Mouse (Mus musculus) intestine, embryonic 15.5 days (tissue): ENCODE measurements around the gene Ica1. TPM values are rescaled to one million over a fixed set of nuclear protein-coding genes. Genes with fewer than 3 reads are reported as not detected.

Source experiments
- ATAC-seq: fragments of 200-750 bp; cut with Nextera tagmentation; 2 replicates; pipeline ENCODE4 v1.8.0; 2017; ENCODE audit warnings: moderate TSS enrichment, moderate library complexity
- H3K27ac ChIP-seq: fragments of 300-500 bp; sonication (generic); 2 replicates; pipeline ENCODE4 v1.5.1; 2015; ENCODE audit warnings: mild to moderate bottlenecking, inconsistent platforms
- H3K27me3 ChIP-seq: fragments of 300-500 bp; sonication (generic); replicated peaks from 2 replicates; pipeline ENCODE4 v1.6.1; 2015; ENCODE audit warnings: inconsistent platforms
- H3K36me3 ChIP-seq: fragments of 300-500 bp; sonication (generic); 2 replicates; pipeline ENCODE4 v1.6.1; 2015; ENCODE audit warnings: inconsistent platforms
- H3K4me1 ChIP-seq: fragments of 300-500 bp; sonication (generic); replicated peaks from 2 replicates; pipeline ENCODE4 v1.6.1; 2015; ENCODE audit warnings: inconsistent platforms
- H3K4me2 ChIP-seq: fragments of 300-500 bp; sonication (generic); replicated peaks from 2 replicates; pipeline ENCODE4 v1.6.1; 2015; ENCODE audit warnings: mild to moderate bottlenecking, inconsistent platforms
- H3K4me3 ChIP-seq: fragments of 300-500 bp; sonication (generic); replicated peaks from 2 replicates; pipeline ENCODE4 v1.5.1; 2015; ENCODE audit warnings: inconsistent platforms
- H3K9ac ChIP-seq: fragments of 300-500 bp; sonication (generic); 2 replicates; pipeline ENCODE4 v1.6.1; 2015; ENCODE audit warnings: inconsistent platforms
- H3K9me3 ChIP-seq: fragments of 300-500 bp; sonication (generic); 2 replicates; pipeline ENCODE4 v1.6.1; 2016; ENCODE audit warnings: inconsistent platforms
- WGBS: fragments of 180-500 bp; shearing (Covaris S2); methylation state at CpG from one replicate; pipeline ENCODE4 v1.1.7; 2015; 5-methylcytosine and 5-hydroxymethylcytosine counted together
- polyA plus RNA-seq: library from polyadenylated mRNA; unstranded; fragments of >200 nt; fragmentation: Nextera tagmentation; extraction: Ambion mirVana; gene quantifications from 2 replicates; pipeline ENCODE4 v1.2.1, GENCODE M21; 2015

Gene Ica1
- polyA plus RNA-seq, 1 experiment from 2014 or later = 19.5 TPM

DNA sequence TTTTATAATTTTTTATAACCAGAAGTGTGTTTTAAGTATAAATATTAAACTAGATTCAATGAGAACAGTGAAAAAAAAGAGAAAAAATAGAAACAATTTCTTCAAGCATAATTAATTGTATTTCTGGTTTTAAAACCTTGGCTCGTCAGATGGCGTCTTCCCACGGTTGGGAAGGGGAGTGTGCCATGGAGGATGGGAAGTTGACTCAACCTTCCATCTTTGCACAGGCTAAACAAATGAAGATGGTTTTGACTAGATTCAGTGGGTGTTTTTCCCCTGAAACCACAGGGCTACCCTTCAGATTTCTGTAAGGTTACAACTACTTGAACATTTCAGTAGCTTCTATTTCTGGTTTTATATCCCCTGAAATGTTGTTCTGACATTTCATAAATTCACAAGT, 12.5 kb downstream of the Ica1 start:
- H3K27me3 ChIP-seq = no peaks in the 10 kb centered on the region
- no peaks in the 10 kb centered on the region for H3K9me3 ChIP-seq
- no peak overlapping the region for H3K4me3 ChIP-seq
- no peaks in the 10 kb centered on the region for H3K36me3 ChIP-seq
- 91% methylated on average over 3 of the region's 3 CpGs for WGBS
- no peak for ATAC-seq
- no peak overlapping the region for H3K4me2 ChIP-seq
- no peaks in the 10 kb centered on the region for H3K4me1 ChIP-seq
- no peak overlapping the region for H3K27ac ChIP-seq
- H3K9ac ChIP-seq = no peak overlapping the region

DNA sequence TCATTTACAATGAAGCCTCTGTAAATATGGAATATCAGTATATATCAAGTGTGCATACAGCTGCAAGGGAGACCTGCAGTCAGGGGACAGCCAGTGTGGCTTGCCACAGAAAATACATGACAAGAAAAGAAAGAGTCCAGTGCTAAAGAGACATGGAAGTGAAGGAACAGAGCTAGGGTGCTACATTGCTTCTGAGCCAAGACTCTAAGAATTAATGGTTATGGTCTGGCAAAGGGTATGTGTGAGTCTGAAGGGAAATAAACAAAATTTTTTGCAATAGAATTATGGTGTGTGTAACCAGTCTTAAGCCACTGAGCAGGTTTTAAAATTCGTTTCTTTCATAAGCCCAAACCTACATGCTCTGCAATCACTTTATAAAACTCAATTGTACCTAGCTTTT, 13.2 kb downstream of the Ica1 start:
- no peaks in the 10 kb centered on the region for H3K27me3 ChIP-seq
- H3K9ac ChIP-seq = no peak overlapping the region
- no peak for ATAC-seq
- no peak overlapping the region for H3K4me2 ChIP-seq
- H3K9me3 ChIP-seq = no peaks in the 10 kb centered on the region
- no peaks in the 10 kb centered on the region for H3K4me1 ChIP-seq
- no peaks in the 10 kb centered on the region for H3K36me3 ChIP-seq
- no peak overlapping the region for H3K4me3 ChIP-seq
- WGBS = 72% methylated on average over 1 of the region's 1 CpGs
- H3K27ac ChIP-seq = no peak overlapping the region

DNA sequence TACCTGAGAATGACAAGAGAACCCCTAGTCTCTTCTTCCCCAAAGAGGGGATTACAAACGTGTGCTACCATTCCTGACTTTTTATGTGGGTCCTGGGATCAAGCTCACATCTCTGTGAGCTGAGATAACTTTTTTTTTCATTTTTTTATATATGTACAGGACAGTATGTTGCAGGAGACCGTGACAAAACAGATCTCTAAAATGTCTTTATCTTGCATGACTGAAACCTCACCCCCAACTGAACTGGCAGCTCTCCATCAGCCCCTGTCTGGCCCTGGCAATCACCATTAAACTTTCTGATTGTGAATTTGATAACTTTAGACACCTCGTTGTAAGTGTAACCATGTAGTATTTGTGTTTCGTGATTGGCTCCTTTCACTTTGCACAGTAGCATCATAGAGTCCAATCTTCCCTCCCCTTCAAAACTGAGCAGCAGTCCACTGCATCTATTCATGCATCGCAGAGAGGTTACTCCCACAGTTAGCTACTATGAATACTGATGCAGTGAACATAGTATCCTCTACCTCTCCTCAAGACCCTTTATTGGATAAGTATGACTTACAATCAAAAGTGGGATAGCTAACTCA, 17.5 kb downstream of the Ica1 start:
- no peaks in the 10 kb centered on the region for H3K27me3 ChIP-seq
- no peak overlapping the region for H3K27ac ChIP-seq
- no peaks in the 10 kb centered on the region for H3K9me3 ChIP-seq
- no peak overlapping the region for H3K4me3 ChIP-seq
- no peak overlapping the region for H3K4me2 ChIP-seq
- no peak for ATAC-seq
- no peaks in the 10 kb centered on the region for H3K4me1 ChIP-seq
- H3K36me3 ChIP-seq = no peaks in the 10 kb centered on the region
- WGBS = 73% methylated on average over 5 of the region's 5 CpGs
- no peak overlapping the region for H3K9ac ChIP-seq

DNA sequence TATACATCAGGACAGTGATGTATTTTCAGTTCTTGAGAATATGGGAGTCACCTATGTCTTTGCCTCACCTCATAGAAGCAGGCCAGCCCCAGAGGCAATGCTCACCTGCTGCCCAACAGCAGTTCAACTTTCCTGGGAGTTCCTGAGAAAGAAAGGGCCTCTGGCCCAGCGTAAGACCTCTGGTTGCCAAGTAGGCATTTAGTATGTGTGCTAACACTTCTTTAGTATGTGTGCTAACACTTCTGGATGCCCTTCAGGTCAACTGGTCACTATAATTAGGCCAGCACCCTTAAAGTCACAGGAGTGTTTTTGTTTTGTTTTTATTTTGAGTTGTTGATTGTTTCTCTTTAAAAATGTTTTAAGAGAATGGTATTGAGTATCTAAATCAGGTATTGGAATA, 18.4 kb downstream of the Ica1 start:
- Histone ChIP-seq H3K27me3 (no peaks in the 10 kb centered on the region), H3K36me3 (no peaks in the 10 kb centered on the region), H3K9me3 (no peaks in the 10 kb centered on the region), H3K4me3 (no peak overlapping the region), H3K27ac (no peak overlapping the region), H3K4me1 (no peaks in the 10 kb centered on the region), H3K9ac (no peak overlapping the region), H3K4me2 (no peak overlapping the region)
- ATAC-seq = no peak
- 83% methylated on average over 1 of the region's 1 CpGs for WGBS

DNA sequence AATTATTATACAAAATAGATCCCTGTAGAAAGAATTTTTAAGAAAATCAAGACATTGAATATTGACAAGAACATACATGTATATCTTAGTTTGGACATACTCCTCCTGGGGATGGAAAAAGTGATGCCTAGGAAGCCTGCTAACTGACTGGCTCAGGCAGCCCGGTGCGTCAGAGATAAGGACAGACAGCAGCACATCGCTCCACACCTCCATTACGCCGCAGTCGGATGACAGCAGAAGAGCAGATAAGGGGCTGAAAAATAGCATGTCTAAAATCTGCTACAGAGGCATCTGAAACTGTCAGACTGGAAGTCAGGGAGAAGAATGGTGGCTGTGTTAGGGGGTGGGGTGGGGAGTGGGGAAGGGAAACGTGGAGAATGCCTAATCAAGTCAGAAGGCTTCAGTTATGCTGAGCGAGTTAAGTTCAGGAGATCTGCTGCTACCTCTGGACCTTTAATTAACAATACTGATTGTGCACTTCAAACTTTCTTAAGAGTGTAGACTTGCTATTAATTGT, 22.5 kb downstream of the Ica1 start:
- H3K9ac ChIP-seq = no peak overlapping the region
- no peak overlapping the region for H3K4me3 ChIP-seq
- H3K4me2 ChIP-seq = no peak overlapping the region
- no peaks in the 10 kb centered on the region for H3K36me3 ChIP-seq
- no peak for ATAC-seq
- H3K27me3 ChIP-seq = no peaks in the 10 kb centered on the region
- H3K4me1 ChIP-seq = no peaks in the 10 kb centered on the region
- no peak overlapping the region for H3K27ac ChIP-seq
- H3K9me3 ChIP-seq = no peaks in the 10 kb centered on the region
- 61% methylated on average over 8 of the region's 8 CpGs for WGBS

DNA sequence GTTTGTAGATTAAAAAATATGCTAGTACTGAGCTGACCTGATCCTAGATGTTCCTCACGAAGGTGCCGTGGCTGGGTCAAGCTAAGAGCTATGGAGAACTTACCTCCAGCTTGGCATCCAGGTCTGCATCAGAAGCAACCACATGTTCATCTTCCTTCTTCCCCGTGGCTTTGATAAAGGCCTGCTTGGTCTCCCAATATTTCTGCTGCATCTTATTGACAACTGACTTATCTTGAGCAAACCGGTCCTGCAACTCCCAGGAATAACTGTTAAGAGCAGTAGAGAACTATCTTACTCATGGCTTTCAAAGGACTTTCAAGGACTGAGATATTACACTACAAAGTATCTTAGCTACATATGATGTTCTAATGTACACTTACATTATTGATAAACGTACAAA, 23.8 kb downstream of the Ica1 start:
- Histone ChIP-seq H3K36me3 (no peaks in the 10 kb centered on the region), H3K4me2 (no peak overlapping the region), H3K4me1 (no peaks in the 10 kb centered on the region), H3K9ac (no peak overlapping the region), H3K27me3 (no peaks in the 10 kb centered on the region), H3K27ac (no peak overlapping the region), H3K4me3 (no peak overlapping the region), H3K9me3 (no peaks in the 10 kb centered on the region)
- no peak for ATAC-seq
- WGBS = 85% methylated on average over 5 of the region's 5 CpGs

DNA sequence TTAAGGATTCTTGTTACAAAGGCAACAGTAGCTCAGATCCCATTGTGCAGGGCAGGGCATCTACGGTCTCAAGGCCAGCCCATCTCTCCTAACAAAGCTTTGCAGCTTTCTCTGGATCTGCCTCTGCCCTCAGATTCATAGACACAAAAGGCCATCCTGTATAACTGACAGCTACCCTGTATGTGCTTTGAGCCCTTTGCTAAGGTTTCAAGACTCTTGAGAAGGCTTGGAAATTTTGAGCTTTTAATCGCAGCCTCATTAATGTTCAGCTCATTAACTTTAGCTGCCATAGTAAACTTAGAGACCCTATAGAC, 24.6 kb downstream of the Ica1 start:
- H3K27me3 ChIP-seq = no peaks in the 10 kb centered on the region
- no peak overlapping the region for H3K4me2 ChIP-seq
- no peak overlapping the region for H3K27ac ChIP-seq
- no peak for ATAC-seq
- no peak overlapping the region for H3K4me3 ChIP-seq
- H3K9ac ChIP-seq = no peak overlapping the region
- no peaks in the 10 kb centered on the region for H3K4me1 ChIP-seq
- no peaks in the 10 kb centered on the region for H3K36me3 ChIP-seq
- WGBS = 93% methylated on average over 2 of the region's 2 CpGs
- no peaks in the 10 kb centered on the region for H3K9me3 ChIP-seq

DNA sequence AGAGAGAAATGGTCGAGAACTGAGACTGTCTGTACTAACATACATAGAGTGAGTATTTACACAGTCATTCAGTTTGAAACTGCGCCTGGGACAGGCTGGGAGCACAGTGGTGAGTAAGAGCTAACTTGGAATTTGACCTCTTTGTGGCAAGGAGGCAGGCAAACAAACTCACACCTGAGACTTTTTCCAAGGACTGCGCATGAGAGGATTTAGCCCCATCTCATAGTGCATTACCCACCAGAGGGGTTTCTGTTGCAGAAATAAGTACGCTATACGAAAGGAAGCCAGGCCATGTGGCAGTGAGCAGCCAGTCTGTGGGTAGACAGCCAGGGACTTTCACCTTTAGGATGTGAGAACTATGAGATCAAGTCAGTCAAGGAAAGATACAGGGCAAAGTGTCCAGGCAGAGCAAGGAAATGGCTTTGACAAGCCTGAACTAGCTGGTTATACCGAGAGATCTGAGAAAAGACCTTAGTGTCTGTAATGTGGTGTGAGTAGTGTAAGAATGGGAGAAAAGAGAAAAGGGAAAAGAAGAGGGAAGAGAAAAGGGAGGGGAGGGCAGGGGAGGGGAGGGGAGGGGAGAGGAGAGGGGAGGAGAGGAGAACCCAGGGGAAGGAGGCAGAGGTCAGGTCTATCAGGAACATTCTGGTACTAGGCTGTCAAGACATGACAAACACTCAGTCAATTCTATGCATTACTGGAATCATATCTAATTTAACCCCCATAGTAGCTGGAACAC, 25.1 kb downstream of the Ica1 start:
- no peak overlapping the region for H3K9ac ChIP-seq
- no peak overlapping the region for H3K4me3 ChIP-seq
- ATAC-seq = peak; percentile 97
- no peaks in the 10 kb centered on the region for H3K9me3 ChIP-seq
- H3K4me2 ChIP-seq = peak overlapping the region; percentile 35
- no peaks in the 10 kb centered on the region for H3K4me1 ChIP-seq
- H3K27me3 ChIP-seq = no peaks in the 10 kb centered on the region
- no peaks in the 10 kb centered on the region for H3K36me3 ChIP-seq
- WGBS = 63% methylated on average over 6 of the region's 6 CpGs
- peak overlapping the region; percentile 42; the same call in 1 of the 2 replicates for H3K27ac ChIP-seq

DNA sequence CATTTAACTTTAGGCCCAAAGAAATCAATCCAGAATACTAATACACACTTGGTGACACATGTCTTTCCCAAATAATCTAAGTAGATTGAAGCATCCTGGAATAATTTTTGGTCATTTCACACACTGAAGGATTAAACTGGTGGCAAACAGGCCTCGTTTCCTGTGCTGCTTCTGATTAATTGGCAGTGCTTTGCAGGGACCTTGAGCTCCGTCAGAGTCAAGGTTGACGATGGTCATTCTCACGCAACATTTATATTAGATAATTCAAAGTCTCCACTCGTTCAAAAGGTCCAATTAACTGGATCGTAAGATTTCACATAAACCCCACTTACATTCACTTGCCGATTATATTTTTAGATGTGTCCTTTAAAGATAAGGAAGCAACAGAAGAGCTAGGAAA, 33.4 kb downstream of the Ica1 start:
- Histone ChIP-seq H3K27ac (no peak overlapping the region), H3K36me3 (no peaks in the 10 kb centered on the region), H3K4me3 (no peak overlapping the region), H3K27me3 (no peaks in the 10 kb centered on the region), H3K9ac (no peak overlapping the region), H3K4me2 (no peak overlapping the region), H3K4me1 (no peaks in the 10 kb centered on the region), H3K9me3 (no peaks in the 10 kb centered on the region)
- 77% methylated on average over 7 of the region's 7 CpGs for WGBS
- ATAC-seq = no peak

DNA sequence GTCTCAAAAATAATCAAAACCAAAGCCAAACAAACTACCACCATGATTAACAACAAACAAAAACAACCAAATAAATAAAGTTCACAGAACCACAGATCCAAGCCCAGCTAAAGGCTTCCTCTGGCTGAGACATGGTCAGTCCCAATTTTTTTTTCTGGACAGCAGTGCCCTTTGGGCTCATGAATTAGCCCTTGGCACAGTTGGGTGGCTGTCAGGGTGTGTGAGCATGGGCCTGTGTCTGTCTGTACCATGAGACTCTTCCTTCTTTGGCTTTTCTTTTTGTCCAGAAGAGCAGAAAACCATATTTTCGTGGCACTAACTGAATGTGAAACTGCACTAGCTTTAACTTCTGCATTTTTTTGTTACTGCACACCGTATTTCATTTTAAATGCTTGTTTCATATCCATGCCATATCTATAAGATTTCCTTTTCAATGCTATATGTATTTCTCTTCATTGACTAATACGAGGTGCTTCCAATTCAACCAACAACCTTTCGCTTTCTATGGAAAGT, 34.0 kb downstream of the Ica1 start:
- 90% methylated on average over 4 of the region's 4 CpGs for WGBS
- Histone ChIP-seq H3K36me3 (no peaks in the 10 kb centered on the region), H3K27me3 (no peaks in the 10 kb centered on the region), H3K4me1 (no peaks in the 10 kb centered on the region), H3K9ac (no peak overlapping the region), H3K4me3 (no peak overlapping the region), H3K9me3 (no peaks in the 10 kb centered on the region), H3K27ac (no peak overlapping the region), H3K4me2 (no peak overlapping the region)
- ATAC-seq = no peak

DNA sequence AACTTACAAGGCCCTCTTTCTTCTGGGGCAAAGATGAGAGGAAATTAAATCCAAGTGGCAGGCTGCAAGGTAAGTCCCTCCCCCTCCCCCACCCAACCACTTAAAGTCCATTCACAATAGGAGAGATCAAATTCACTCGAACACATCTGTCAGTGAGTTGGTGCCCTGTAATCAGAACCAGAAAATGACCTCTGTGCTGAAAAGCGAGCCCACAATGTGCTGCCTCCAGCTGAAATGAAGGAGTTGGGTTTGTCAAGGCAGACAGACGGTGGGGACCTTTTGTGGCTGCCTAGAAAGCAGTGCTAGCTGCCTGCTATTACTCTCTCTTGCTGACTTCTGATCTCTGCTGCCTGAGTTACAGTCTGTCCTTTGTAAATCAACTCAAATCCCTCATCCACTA, 35.8 kb downstream of the Ica1 start:
- Histone ChIP-seq H3K9ac (no peak overlapping the region), H3K27me3 (no peaks in the 10 kb centered on the region), H3K4me1 (no peaks in the 10 kb centered on the region), H3K4me3 (no peak overlapping the region), H3K27ac (no peak overlapping the region), H3K4me2 (no peak overlapping the region), H3K36me3 (no peaks in the 10 kb centered on the region), H3K9me3 (no peaks in the 10 kb centered on the region)
- no peak for ATAC-seq
- 63% methylated on average over 3 of the region's 3 CpGs for WGBS

DNA sequence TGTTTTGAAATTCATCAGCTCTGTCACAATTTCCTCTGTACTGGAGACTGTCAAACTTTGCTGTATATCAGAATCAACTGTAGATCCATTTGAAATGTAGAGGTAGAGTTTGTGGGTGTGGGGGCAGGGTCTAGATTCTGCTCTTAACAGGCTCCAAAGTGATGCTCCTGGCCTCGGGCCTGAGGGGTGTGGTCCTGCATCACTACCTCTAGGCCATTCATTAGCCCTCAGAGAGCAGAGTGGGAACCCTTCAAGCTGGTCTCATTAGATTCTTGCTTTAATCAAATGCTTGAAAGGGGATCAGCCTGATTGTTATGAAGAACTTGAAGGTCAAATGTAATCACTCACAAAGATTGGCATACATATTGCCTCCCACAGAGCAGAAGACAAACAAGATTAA, 36.6 kb downstream of the Ica1 start:
- WGBS = 67% methylated on average over 1 of the region's 1 CpGs
- no peak overlapping the region for H3K4me2 ChIP-seq
- ATAC-seq = no peak

DNA sequence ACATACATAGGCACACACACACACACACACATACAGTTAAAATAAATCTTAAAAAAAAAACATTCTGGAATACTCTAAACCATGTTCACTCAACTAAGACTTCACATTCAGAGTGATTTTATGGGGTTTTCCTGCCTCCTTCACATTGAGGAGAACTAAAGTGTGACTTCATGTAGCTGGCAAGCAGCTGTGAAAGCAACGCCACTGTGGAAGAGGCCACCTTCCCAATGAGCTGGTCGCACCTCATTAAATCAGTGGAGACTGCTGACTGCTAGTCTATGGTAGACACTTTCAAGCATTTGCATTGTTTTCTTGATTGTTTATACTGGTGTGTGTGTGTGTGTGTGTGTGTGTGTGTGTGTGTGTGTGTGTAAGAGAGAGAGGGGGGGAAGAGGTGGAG, 38.2 kb downstream of the Ica1 start:
- H3K36me3 ChIP-seq = no peaks in the 10 kb centered on the region
- no peaks in the 10 kb centered on the region for H3K27me3 ChIP-seq
- no peak for ATAC-seq
- H3K4me3 ChIP-seq = no peak overlapping the region
- no peak overlapping the region for H3K27ac ChIP-seq
- whole genome bisulfite sequencing = 66% methylated on average over 2 of the region's 2 CpGs
- H3K4me1 ChIP-seq = no peaks in the 10 kb centered on the region
- H3K9me3 ChIP-seq = no peaks in the 10 kb centered on the region
- no peak overlapping the region for H3K9ac ChIP-seq
- no peak overlapping the region for H3K4me2 ChIP-seq

More for the DNA sequence above, 36.6 kb downstream of the Ica1 start:
- Histone ChIP-seq H3K9ac (no peak overlapping the region), H3K27me3 (no peaks in the 10 kb centered on the region), H3K9me3 (no peaks in the 10 kb centered on the region), H3K27ac (no peak overlapping the region), H3K4me3 (no peak overlapping the region), H3K36me3 (no peaks in the 10 kb centered on the region), H3K4me1 (no peaks in the 10 kb centered on the region)
